Mouse (Mus musculus) spleen, adult 18-20 months (tissue): ENCODE measurements at regions not wholly inside any gene's neighbourhood (a gene's known extent, or its start where the extent isn't known, plus 50 kb on each side); places are given as distances from the start of the nearest gene placed in this dataset.
"Not testable (repeated sequence)": the region's sequence is repeated elsewhere in the genome, so short reads cannot be mapped to it uniquely, and the experiment has no call there.

ENCODE experiments used
- DNase-seq, 2 experiments: peaks; one replicate each; pipeline ENCODE4 v3.0.0; 2022; ENCODE audit warnings: mixed read lengths in 2 of 2

- not testable (repeated sequence) for DNase-seq
Measured at GRCm38 (mm10) chrX:5319085-5319484, 150.0 kb downstream of the Mycs start.

- peak in 1 of 2 experiments; percentile 5 for DNase-seq
Measured at GRCm38 (mm10) chrX:5311143-5311775, 157.8 kb downstream of the Mycs start.

- not testable (repeated sequence) for DNase-seq
Measured at GRCm38 (mm10) chrX:5310576-5310975, 158.5 kb downstream of the Mycs start.
